Mouse (Mus musculus) stomach, postnatal 0 days (tissue): ENCODE data around the gene Bid.

Experiments
- CTCF ChIP-seq: IDR thresholded peaks from 2 replicates; pipeline ENCODE4 v1.5.1; 2016; ENCODE audit warnings: antibody characterized with exemption, low read depth, mild to moderate bottlenecking, moderate library complexity
- EP300 ChIP-seq: optimal IDR thresholded peaks from 2 replicates; pipeline ENCODE3; 2016; ENCODE audit warnings: antibody characterized with exemption

- TF ChIP-seq CTCF (no peak), EP300 (no peak)
These were observed 28.9 kb upstream of the Bid start for GRCm38 (mm10) chr6:120945510-120945909.
